Mouse (Mus musculus): Measurements from ENCODE around the gene Slc16a14. TPM values are rescaled to one million over a fixed set of nuclear protein-coding genes. Genes with fewer than 3 reads are reported as not detected.

The Slc16a14 gene
- polyA plus RNA-seq, 1 experiment from 2014 or later, result 0.60 TPM

- Histone ChIP-seq H3K36me3 (no peaks in the 10 kb centered on the region), H3K9me3 (no peaks in the 10 kb centered on the region), H3K27me3 (no peaks in the 10 kb centered on the region), H3K27ac (no peak overlapping the region), H3K4me2 (no peak overlapping the region), H3K9ac (no peak overlapping the region), H3K4me3 (no peak overlapping the region), H3K4me1 (no peaks in the 10 kb centered on the region)
- WGBS, result 63% methylated on average over 10 of the region's 10 CpGs
- ATAC-seq (ENCODE audit: insufficient number of reproducible peaks, low FRiP score, low TSS enrichment, low read depth), result no peak
Measured at GRCm38 (mm10) chr1:84860360-84861254, 74.3 kb downstream of the Slc16a14 start.

GRCm38 (mm10) chr1:84859597-84859996, 75.3 kb downstream of the Slc16a14 start:
- WGBS, result 84% methylated on average over 6 of the region's 6 CpGs
- H3K4me1 ChIP-seq, result no peaks in the 10 kb centered on the region
- ATAC-seq (ENCODE audit: insufficient number of reproducible peaks, low FRiP score, low TSS enrichment, low read depth), result no peak
- no peak overlapping the region for H3K9ac ChIP-seq
- no peak overlapping the region for H3K4me2 ChIP-seq
- no peak overlapping the region for H3K27ac ChIP-seq
- H3K4me3 ChIP-seq, result no peak overlapping the region
- H3K27me3 ChIP-seq, result no peaks in the 10 kb centered on the region
- H3K9me3 ChIP-seq, result no peaks in the 10 kb centered on the region
- no peaks in the 10 kb centered on the region for H3K36me3 ChIP-seq

Other genes starting within 250 kb of the Slc16a14 start
- gene Dner, start 238.9 kb downstream of the Slc16a14 start, polyA plus RNA-seq (2015; fragmentation: Nextera tagmentation; extraction: Ambion mirVana), result 3.4 and 3.5 TPM in 2 replicates
- gene Fbxo36, start 95.3 kb downstream of the Slc16a14 start, polyA plus RNA-seq (2015; fragmentation: Nextera tagmentation; extraction: Ambion mirVana), result 9.8 and 12.0 TPM in 2 replicates
- 52.1 and 62.0 TPM in 2 replicates for gene Trip12, start 94.6 kb downstream of the Slc16a14 start, polyA plus RNA-seq (2015; fragmentation: Nextera tagmentation; extraction: Ambion mirVana)
- not detected in 2 replicates for gene Gm10553, start 165.0 kb upstream of the Slc16a14 start, polyA plus RNA-seq (2015; fragmentation: Nextera tagmentation; extraction: Ambion mirVana)
- gene A530032D15Rik, start 174.7 kb upstream of the Slc16a14 start, polyA plus RNA-seq (2015; fragmentation: Nextera tagmentation; extraction: Ambion mirVana), result not detected in 2 replicates

All from limb, embryonic 15.5 days (tissue).